Mouse (Mus musculus) embryonic fibroblast, embryonic 13.5 days (primary cell): ENCODE results near the gene Minpp1. TPM values are rescaled to one million over a fixed set of nuclear protein-coding genes. Genes with fewer than 3 reads are reported as not detected.

Experiments
- H3K27ac ChIP-seq: 2 replicates; pipeline ENCODE4 v1.5.1; 2012; ENCODE audit warnings: low read length, control low read depth, inconsistent platforms; ENCODE audit not compliant: insufficient read depth
- H3K4me1 ChIP-seq: 2 replicates; pipeline ENCODE4 v1.6.1; 2011; ENCODE audit warnings: low read length; ENCODE audit not compliant: control insufficient read depth, insufficient read depth
- H3K4me3 ChIP-seq: 2 replicates; pipeline ENCODE4 v1.5.1; 2011; ENCODE audit warnings: mild to moderate bottlenecking, control low read depth, low read length; ENCODE audit not compliant: insufficient read depth
- CTCF ChIP-seq: IDR thresholded peaks from 2 replicates; pipeline ENCODE4 v1.5.1; 2011; ENCODE audit warnings: mild to moderate bottlenecking, control low read depth, low read length, moderate library complexity, borderline replicate concordance; ENCODE audit not compliant: insufficient read depth
- POLR2A ChIP-seq: IDR thresholded peaks from 2 replicates; pipeline ENCODE4 v1.6.1; 2011; ENCODE audit warnings: low read depth, mild to moderate bottlenecking, control low read depth, low read length, moderate library complexity
- polyA plus RNA-seq: library from polyadenylated mRNA; stranded (reverse); fragments of >200 nt; gene quantifications from 2 replicates; pipeline ENCODE4 v1.2.4, GENCODE M21; 2011; ENCODE audit warnings: low read depth; ENCODE audit not compliant: missing spikeins, insufficient read length

Minpp1 gene
- polyA plus RNA-seq, 1 experiment, result 50.8 TPM

GRCm38 (mm10) chr19:32506514-32506913 is 20.9 kb downstream of the Minpp1 start:
- TF ChIP-seq POLR2A (no peak), CTCF (no peak)
- Histone ChIP-seq H3K27ac (no peak overlapping the region), H3K4me3 (no peak overlapping the region), H3K4me1 (no peaks in the 10 kb centered on the region)

GRCm38 (mm10) chr19:32507100-32507499 is 21.5 kb downstream of the Minpp1 start:
- no peak for TF ChIP-seq POLR2A
- TF ChIP-seq CTCF, result no peak
- Histone ChIP-seq H3K27ac (no peak overlapping the region), H3K4me3 (no peak overlapping the region), H3K4me1 (no peaks in the 10 kb centered on the region)

- no peak for TF ChIP-seq POLR2A
- TF ChIP-seq CTCF, result no peak
- H3K27ac ChIP-seq, result no peak overlapping the region
- no peaks in the 10 kb centered on the region for H3K4me1 ChIP-seq
- H3K4me3 ChIP-seq, result no peak overlapping the region
Observed at GRCm38 (mm10) chr19:32507526-32507925, 22.0 kb downstream of the Minpp1 start.

GRCm38 (mm10) chr19:32510267-32510666 is 24.7 kb downstream of the Minpp1 start:
- TF ChIP-seq CTCF (no peak), POLR2A (no peak)
- H3K4me3 ChIP-seq, result no peak overlapping the region
- H3K27ac ChIP-seq, result no peak overlapping the region
- no peaks in the 10 kb centered on the region for H3K4me1 ChIP-seq

GRCm38 (mm10) chr19:32510962-32511361 is 25.4 kb downstream of the Minpp1 start:
- Histone ChIP-seq H3K27ac (no peak overlapping the region), H3K4me3 (no peak overlapping the region), H3K4me1 (no peaks in the 10 kb centered on the region)
- no peak for TF ChIP-seq POLR2A
- no peak for TF ChIP-seq CTCF

- TF ChIP-seq POLR2A, result no peak
- peak; percentile 22; the same call in 1 of the 2 replicates for TF ChIP-seq CTCF
- Histone ChIP-seq H3K4me3 (no peak overlapping the region), H3K27ac (no peak overlapping the region), H3K4me1 (no peaks in the 10 kb centered on the region)
Observed at GRCm38 (mm10) chr19:32512518-32512917, 26.9 kb downstream of the Minpp1 start.

- Histone ChIP-seq H3K4me3 (no peak overlapping the region), H3K4me1 (no peaks in the 10 kb centered on the region)
Observed at GRCm38 (mm10) chr19:32516575-32516974, 31.0 kb downstream of the Minpp1 start.

GRCm38 (mm10) chr19:32521446-32521845 is 35.9 kb downstream of the Minpp1 start:
- no peaks in the 10 kb centered on the region for H3K4me1 ChIP-seq
- no peak for TF ChIP-seq CTCF
- TF ChIP-seq POLR2A, result no peak
- H3K4me3 ChIP-seq, result no peak overlapping the region
- no peak overlapping the region for H3K27ac ChIP-seq

More at GRCm38 (mm10) chr19:32516575-32516974, 31.0 kb downstream of the Minpp1 start:
- TF ChIP-seq POLR2A, result no peak
- TF ChIP-seq CTCF, result no peak
- no peak overlapping the region for H3K27ac ChIP-seq

GRCm38 (mm10) chr19:32522247-32522646 is 36.7 kb downstream of the Minpp1 start:
- Histone ChIP-seq H3K4me3 (no peak overlapping the region), H3K4me1 (no peaks in the 10 kb centered on the region), H3K27ac (no peak overlapping the region)
- TF ChIP-seq CTCF, result no peak
- no peak for TF ChIP-seq POLR2A

GRCm38 (mm10) chr19:32522753-32523307 is 37.3 kb downstream of the Minpp1 start:
- Histone ChIP-seq H3K4me3 (no peak overlapping the region), H3K4me1 (no peaks in the 10 kb centered on the region), H3K27ac (no peak overlapping the region)
- TF ChIP-seq CTCF, result no peak
- TF ChIP-seq POLR2A, result no peak
